Mouse (Mus musculus) midbrain, postnatal 0 days (tissue): Measurements from ENCODE around the gene Taar7d. TPM values are rescaled to one million over a fixed set of nuclear protein-coding genes. Genes with fewer than 3 reads are reported as not detected.

Experiments
- ATAC-seq: fragments of 200-750 bp; cut with Nextera tagmentation; 2 replicates; pipeline ENCODE4 v1.8.0; 2017; ENCODE audit warnings: moderate number of reproducible peaks, mild to moderate bottlenecking, moderate TSS enrichment, moderate library complexity; ENCODE audit not compliant: low FRiP score
- DNase-seq: peaks from one replicate; pipeline ENCODE4 v3.0.0-alpha.2; 2015; ENCODE audit warnings: low spot score
- H3K27ac ChIP-seq: fragments of 300-500 bp; sonication (generic); 2 replicates; pipeline ENCODE4 v1.5.1; 2014; ENCODE audit warnings: low read depth, mild to moderate bottlenecking, low read length, mixed read lengths
- H3K27me3 ChIP-seq: fragments of 300-500 bp; sonication (generic); 2 replicates; pipeline ENCODE4 v1.6.1; 2014; ENCODE audit warnings: low read length, control low read depth, mixed read lengths; ENCODE audit not compliant: insufficient read depth
- H3K36me3 ChIP-seq: fragments of 300-500 bp; sonication (generic); 2 replicates; pipeline ENCODE4 v1.6.1; 2014; ENCODE audit warnings: low read length, control low read depth, mixed read lengths; ENCODE audit not compliant: insufficient read depth
- H3K4me1 ChIP-seq: fragments of 300-500 bp; sonication (generic); 2 replicates; pipeline ENCODE4 v1.6.1; 2014; ENCODE audit warnings: mild to moderate bottlenecking, control low read depth, antibody characterized with exemption, low read length, mixed read lengths; ENCODE audit not compliant: insufficient read depth
- H3K4me2 ChIP-seq: fragments of 300-500 bp; sonication (generic); 2 replicates; pipeline ENCODE4 v1.6.1; 2014; ENCODE audit warnings: low read depth, mild to moderate bottlenecking, low read length, mixed read lengths; ENCODE audit not compliant: poor library complexity, severe bottlenecking
- H3K4me3 ChIP-seq: fragments of 300-500 bp; sonication (generic); 2 replicates; pipeline ENCODE4 v1.5.1; 2014; ENCODE audit warnings: low read depth, mild to moderate bottlenecking, low read length, moderate library complexity
- H3K9ac ChIP-seq: fragments of 300-500 bp; sonication (generic); replicated peaks from 2 replicates; pipeline ENCODE4 v1.6.1; 2014; ENCODE audit warnings: mild to moderate bottlenecking, low read length, moderate library complexity, mixed read lengths; ENCODE audit not compliant: poor library complexity, severe bottlenecking
- H3K9me3 ChIP-seq: fragments of 300-500 bp; sonication (generic); 2 replicates; pipeline ENCODE4 v1.6.1; 2016; ENCODE audit warnings: low read length, control low read depth
- CTCF ChIP-seq: IDR thresholded peaks from 2 replicates; pipeline ENCODE4 v1.5.1; 2016; ENCODE audit warnings: antibody characterized with exemption, mild to moderate bottlenecking
- WGBS: fragments of 180-500 bp; shearing (Covaris S2); extraction: QIAGEN DNeasy Blood & Tissue Kit; methylation state at CpG from one replicate; pipeline ENCODE4 v1.1.7; 2014; 5-methylcytosine and 5-hydroxymethylcytosine counted together
- polyA plus RNA-seq: library from polyadenylated mRNA; unstranded; fragments of >200 nt; fragmentation: Nextera tagmentation; extraction: Ambion mirVana; gene quantifications from 2 replicates; pipeline ENCODE4 v1.2.1, GENCODE M21; 2015
- total RNA-seq: library from RNA; depleted of rRNA; stranded (reverse); fragments of >200 nt; gene quantifications from 2 replicates; pipeline ENCODE4 v1.2.3, GENCODE M21; 2014; rRNA removed

Gene Taar7d
- not detected in 2 replicates for total RNA-seq
- not detected in 2 replicates for polyA plus RNA-seq

DNA sequence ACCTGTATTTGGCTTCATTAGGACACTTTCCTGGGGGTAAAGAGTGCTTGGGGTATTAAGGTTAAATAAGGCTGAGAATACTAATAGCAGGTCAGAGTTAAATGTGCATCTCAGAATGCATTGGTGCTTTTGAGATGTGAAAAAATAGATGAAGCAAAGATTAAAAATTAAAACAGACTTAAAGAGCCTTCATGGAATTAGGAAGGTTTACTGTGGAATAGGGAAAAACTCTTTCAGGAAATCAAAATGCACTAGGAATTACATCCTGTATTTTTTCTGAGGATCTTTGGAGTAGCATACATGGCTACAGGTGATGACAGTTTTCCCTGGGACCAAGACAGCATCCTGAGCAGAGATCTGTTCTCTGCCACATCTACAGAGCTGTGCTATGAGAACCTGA lies at the start of gene Taar7d:
Taar7d (plus strand) TSS at position 301 of the 400 bp plus-strand sequence.
- Histone ChIP-seq H3K36me3 (no peaks in the 10 kb centered on the region), H3K9ac (no peak within 1 kb of the TSS), H3K9me3 (no peaks in the 10 kb centered on the region), H3K27ac (no peak within 1 kb of the TSS), H3K4me2 (no peak within 1 kb of the TSS), H3K27me3 (no peaks in the 10 kb centered on the region), H3K4me1 (no peaks in the 10 kb centered on the region), H3K4me3 (no peak within 1 kb of the TSS)
- no peak for DNase-seq
- no peak for TF ChIP-seq CTCF
- no peak for ATAC-seq

DNA sequence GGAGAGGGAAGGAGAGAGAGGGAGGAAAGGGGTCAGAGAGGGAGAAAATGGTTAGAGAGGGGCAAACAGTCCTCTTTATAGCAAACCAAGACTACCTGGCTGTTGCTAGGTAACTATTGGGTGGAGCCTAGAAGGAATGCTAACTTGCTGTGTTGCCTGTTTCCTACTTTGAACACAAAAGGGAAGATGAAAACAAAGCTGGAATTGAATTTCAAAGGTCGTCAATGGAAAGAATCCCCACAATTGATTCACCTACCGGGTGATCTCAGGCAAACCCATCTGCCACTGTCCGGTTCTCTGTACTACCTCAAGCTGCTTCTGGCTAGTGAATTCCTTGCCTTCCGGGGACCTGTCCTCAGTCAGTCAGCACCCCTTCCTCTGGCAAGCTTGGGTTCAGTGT lies 49.1 kb upstream of the Taar7d start:
- DNase-seq, result no peak
- no peaks in the 10 kb centered on the region for H3K9me3 ChIP-seq
- no peak for ATAC-seq
- no peaks in the 10 kb centered on the region for H3K4me1 ChIP-seq
- H3K27me3 ChIP-seq, result no peaks in the 10 kb centered on the region
- no peak for TF ChIP-seq CTCF
- WGBS, result 35% methylated on average over 4 of the region's 4 CpGs
- H3K4me3 ChIP-seq, result no peak overlapping the region
- no peaks in the 10 kb centered on the region for H3K36me3 ChIP-seq
- no peak overlapping the region for H3K4me2 ChIP-seq
- no peak overlapping the region for H3K27ac ChIP-seq
- no peak overlapping the region for H3K9ac ChIP-seq

DNA sequence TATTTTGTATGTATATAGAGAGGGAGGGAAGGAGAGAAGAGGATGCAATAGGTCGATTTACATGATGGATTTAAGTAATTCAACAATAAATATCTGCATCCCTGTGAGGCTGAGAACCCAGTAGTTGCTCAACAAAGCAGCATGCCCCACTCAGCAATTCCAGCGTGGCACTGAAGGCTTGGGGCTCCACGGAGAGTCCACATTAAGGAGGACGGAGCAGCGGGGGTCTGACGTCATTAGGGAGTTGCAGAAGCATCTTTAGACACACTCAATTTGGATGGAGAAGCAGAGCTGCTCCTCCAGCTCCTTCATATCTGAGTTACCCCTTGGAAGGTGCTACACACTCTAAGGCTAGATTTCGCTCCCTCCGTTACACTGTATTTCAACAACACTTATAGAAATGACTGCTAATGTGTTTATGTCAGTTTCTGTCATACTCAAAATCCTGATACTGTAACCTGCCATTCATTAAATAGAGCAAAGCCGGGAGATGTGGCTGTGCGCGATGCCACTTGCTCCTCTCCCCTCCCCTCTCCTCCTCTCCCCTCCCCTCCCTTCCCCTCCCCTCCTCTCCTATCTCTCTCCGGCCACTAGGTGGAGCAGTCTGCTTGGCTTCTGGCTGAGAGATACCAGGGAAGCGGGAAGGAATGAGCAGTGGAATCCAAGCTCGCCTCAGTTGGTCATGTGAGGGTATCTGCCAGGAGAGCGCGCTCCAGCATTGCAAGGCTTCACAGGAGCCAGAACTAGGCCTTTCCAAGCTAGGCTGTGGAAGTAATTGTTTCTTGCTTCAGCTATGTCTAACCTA lies 47.9 kb upstream of the Taar7d start:
- ATAC-seq (peak; percentile 73), DNase-seq (peak; percentile 79)
- no peak overlapping the region for H3K4me2 ChIP-seq
- no peak overlapping the region for H3K27ac ChIP-seq
- H3K4me3 ChIP-seq, result no peak overlapping the region
- H3K4me1 ChIP-seq, result no peaks in the 10 kb centered on the region
- H3K27me3 ChIP-seq, result no peaks in the 10 kb centered on the region
- H3K9ac ChIP-seq, result no peak overlapping the region
- peak; percentile 85 for TF ChIP-seq CTCF
- H3K36me3 ChIP-seq, result no peaks in the 10 kb centered on the region
- WGBS, result 44% methylated on average over 16 of the region's 16 CpGs
- H3K9me3 ChIP-seq, result no peaks in the 10 kb centered on the region

DNA sequence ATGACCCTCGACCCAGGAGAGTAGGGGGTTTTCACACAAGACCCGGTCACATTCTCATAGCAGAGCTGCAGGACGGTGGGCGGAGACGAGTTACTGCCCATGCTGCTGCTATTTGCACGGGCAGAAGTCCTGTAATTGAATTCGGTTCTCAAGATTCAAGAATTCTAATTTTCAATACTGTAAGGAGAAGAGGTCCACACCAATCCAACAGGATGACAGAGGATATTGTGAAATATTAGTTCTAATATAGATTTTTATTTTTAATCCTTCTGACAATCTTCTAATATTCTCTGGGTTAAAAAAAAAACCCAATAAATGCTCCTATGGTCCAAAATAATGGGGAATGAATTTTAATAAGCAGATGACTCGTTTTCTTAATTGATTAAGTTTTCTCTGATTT lies 41.5 kb upstream of the Taar7d start, which contains the start of gene Taar6:
Taar6 (minus strand) TSS at position 101 of the 400 bp plus-strand sequence.
- Histone ChIP-seq H3K27ac (no peak within 1 kb of the TSS), H3K4me3 (no peak within 1 kb of the TSS), H3K4me1 (no peaks in the 10 kb centered on the region), H3K9ac (no peak within 1 kb of the TSS), H3K36me3 (no peaks in the 10 kb centered on the region), H3K27me3 (no peaks in the 10 kb centered on the region), H3K4me2 (no peak within 1 kb of the TSS), H3K9me3 (no peaks in the 10 kb centered on the region)
- no peak for DNase-seq
- no peak for ATAC-seq
- WGBS, result 75% methylated on average over 8 of the region's 8 CpGs
- no peak for TF ChIP-seq CTCF

DNA sequence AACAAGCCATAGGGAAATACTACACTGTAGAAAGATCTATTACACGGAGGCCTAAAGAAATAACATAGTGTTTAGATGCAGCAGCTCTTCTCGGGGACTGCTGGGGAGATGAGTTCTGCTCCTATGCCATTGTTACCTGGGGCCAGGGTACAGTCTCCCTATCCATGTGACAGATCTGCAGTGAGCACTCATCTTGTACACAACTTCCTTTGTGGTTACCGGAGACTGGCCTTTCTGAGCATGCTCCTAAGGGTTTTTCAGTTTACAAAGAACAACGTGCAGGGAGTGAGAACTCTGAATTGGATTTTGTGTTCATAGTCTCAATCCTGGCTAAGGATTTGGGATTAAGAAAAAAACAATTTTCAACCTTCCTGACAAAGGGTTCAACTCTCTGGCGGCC lies 40.6 kb upstream of the Taar7d start:
- no peak for TF ChIP-seq CTCF
- Histone ChIP-seq H3K9me3 (no peaks in the 10 kb centered on the region), H3K9ac (no peak overlapping the region), H3K4me3 (no peak overlapping the region), H3K27me3 (no peaks in the 10 kb centered on the region), H3K36me3 (no peaks in the 10 kb centered on the region), H3K4me2 (no peak overlapping the region), H3K27ac (no peak overlapping the region), H3K4me1 (no peaks in the 10 kb centered on the region)
- 77% methylated on average over 5 of the region's 5 CpGs for WGBS
- ATAC-seq, result no peak
- DNase-seq, result no peak

DNA sequence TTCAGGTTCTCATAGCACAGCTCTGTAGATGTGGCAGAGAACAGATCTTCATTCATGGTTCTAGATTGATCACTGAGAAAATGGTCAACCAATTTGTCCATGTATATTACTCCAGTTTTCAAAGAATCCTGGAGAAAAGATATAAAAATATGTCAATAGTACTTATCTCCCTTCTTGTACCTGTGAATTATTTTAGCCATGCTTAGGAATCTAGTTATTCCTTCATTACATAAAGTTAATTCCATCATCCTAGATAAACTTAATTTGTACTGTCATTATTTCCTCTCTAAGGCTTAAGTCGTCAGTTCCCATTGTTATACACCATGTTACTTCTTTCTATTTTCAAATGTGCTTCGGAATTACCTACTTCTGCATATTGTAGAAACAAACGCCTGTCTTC lies 33.6 kb upstream of the Taar7d start, which contains the start of gene Taar7a:
Taar7a (minus strand) TSS at position 101 of the 400 bp plus-strand sequence.
- Histone ChIP-seq H3K36me3 (no peaks in the 10 kb centered on the region), H3K4me2 (no peak within 1 kb of the TSS), H3K27ac (no peak within 1 kb of the TSS), H3K4me1 (no peaks in the 10 kb centered on the region), H3K9me3 (no peaks in the 10 kb centered on the region), H3K9ac (no peak within 1 kb of the TSS), H3K27me3 (no peaks in the 10 kb centered on the region), H3K4me3 (no peak within 1 kb of the TSS)
- 66% methylated on average over 3 of the region's 3 CpGs for WGBS
- DNase-seq (no peak), ATAC-seq (no peak)
- TF ChIP-seq CTCF, result no peak
